Mouse (Mus musculus) B cell, adult 62 days (primary cell): ENCODE data around the gene Gm6169. TPM values are rescaled to one million over a fixed set of nuclear protein-coding genes. Genes with fewer than 3 reads are reported as not detected.

Source experiments
- total RNA-seq: library from RNA; stranded (reverse); gene quantifications from 4 replicates; pipeline ENCODE4 v1.2.4, GENCODE M21; 2023

Gene Gm6169
- 1.5 to 1.9 TPM in 2 of 4 replicates, not detected in the others for total RNA-seq

DNA sequence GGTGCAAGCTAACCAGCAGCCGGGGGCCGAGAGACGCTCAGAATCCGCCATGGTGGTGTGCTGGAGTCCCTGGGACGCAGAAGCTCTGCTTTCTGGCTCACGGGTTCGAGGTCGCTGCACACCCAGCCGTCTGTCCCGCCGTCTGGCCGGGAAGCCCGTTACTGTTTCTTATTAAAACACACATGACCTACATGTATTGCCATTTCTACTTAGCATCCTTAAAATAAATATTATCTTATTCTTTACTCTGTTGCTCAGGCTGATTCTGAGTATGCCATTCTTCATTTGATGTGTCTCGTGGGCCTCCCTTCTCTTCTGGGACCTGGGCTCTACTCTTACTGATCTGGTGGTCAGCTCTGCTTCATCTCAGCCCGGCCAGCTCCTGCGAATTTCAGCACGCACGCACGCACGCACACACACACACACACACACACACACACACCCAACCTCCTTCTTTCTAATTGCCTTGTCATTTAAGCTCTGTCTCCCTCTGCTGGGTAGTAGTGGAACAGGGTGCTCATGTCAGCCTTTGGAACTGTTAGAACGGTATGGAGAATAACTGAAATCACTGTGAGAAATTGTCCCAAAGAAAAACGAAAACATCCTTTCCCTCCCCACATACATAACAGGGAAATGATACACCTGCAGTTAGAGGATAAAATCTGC is at the start of gene Gm6169:
Gm6169 (minus strand) TSS at position 51 of the 666 bp plus-strand sequence.

DNA sequence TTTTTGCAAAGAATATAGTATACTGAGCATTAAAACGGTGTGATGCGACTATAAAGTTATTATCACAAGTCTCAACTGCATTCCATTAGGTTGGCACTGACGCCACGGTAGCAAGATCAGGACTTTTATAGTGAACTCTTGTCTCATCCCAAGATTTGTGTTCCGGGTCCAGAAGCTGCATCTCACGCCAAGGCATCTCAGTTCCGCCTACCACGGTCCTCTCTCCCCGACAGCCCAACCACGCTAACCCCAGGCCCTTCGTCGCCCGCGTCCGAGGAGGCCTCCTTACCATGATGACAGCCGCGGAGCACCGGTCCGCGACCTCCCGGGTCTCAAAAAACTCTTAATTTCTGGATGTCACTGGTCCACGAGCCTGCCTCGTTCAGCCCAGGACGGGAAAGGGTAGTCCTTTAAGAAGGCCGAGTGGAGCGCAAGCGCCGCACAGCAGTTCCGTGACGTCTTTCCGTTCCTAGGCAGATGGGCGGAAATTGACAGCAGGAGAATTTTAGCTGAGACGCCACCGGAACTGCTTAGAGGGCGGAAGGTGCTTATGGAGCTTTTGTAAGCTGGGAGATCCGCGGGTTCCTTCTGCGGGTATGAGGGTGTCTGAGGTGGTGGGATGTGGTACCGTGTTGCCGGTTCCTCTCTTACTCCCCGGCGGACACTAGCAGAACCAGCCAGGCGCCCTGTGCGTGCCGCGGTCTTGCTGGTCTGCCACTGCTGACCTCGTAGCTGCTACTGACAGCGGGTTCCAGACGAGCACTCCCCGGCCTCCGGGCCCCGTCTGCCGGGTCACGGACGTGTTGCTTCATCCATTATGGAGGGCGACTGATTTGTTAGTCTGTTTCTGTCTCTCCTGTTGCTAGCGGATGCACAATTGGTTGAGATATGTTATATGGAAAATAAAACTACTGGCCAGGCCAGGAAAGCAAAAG is 38.7 kb upstream of the Gm6169 start, which contains the start of the genes Gfm2 and Nsa2:
Gfm2 (plus strand) TSS at position 472 of the 935 bp plus-strand sequence.
Nsa2 (minus strand) TSS at position 472 of the 935 bp plus-strand sequence.

DNA sequence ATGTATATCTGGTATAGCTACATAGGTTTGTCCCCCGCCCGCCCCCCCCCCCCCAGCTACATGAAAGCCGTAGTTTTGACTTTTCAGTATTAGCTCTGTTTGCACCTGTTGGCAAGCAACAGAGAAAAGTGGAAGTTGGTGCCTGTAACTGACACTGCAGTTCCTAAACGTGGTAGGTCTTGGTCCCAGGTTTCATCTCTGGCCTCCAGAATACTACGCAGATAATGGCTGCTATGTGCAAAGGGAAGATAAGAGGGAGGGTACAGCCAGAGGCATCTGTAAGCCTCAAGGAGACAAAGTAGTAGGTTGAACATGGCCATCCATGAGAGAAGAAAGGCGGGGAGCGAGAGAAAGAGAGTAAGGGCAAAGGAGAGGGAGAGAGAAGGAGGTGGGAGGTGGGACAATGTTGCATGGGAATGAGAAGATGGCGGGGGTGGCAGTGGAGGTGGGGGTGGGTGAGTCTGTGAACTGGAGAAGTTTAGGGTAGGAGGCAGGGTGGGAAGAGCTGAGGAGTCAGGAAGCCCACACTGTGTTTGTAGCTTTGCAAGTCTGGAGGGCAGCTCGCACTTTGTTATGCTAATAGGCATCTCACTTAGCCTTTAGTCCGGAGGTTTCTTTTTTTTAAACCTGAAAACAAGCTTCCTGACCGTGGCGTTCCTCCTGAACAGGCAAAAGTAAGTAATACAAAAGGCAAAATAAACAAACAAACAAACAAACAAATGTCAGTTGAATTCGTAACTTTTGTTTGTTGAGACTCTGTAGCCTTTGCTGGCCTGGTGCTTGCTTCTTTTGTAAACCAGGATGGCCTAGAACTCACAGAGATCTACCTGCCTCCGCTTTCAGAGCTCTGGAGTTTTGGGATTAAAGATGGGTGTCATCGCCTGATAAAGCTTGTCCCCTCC is 32.1 kb downstream of the Gm6169 start, which contains the start of gene Fam169a:
Fam169a (plus strand) TSS at position 638 of the 902 bp plus-strand sequence.

Other genes starting within 250 kb of the Gm6169 start
- not detected in 4 replicates for gene Gcnt4, start 174.5 kb downstream of the Gm6169 start, total RNA-seq
- not detected in 4 replicates for gene 1700029F12Rik, start 64.9 kb downstream of the Gm6169 start, total RNA-seq
- not detected in 4 replicates for gene Fam169a, start 32.0 kb downstream of the Gm6169 start, total RNA-seq
- 26.6 to 39.6 TPM (median 31.4 TPM) in 4 replicates for gene Gfm2, start 38.7 kb upstream of the Gm6169 start, total RNA-seq
- gene Nsa2, start 38.7 kb upstream of the Gm6169 start, total RNA-seq = 121 to 129 TPM (median 124 TPM) in 4 replicates
- gene Hexb, start 99.1 kb upstream of the Gm6169 start, total RNA-seq = 46.2 to 54.3 TPM (median 52.2 TPM) in 4 replicates
- 2.2 to 3.3 TPM (median 3.0 TPM) in 4 replicates for gene Enc1, start 141.9 kb upstream of the Gm6169 start, total RNA-seq